Mouse (Mus musculus) hindbrain, embryonic 12.5 days (tissue): ENCODE measurements around the gene Crim1. TPM values are rescaled to one million over a fixed set of nuclear protein-coding genes. Genes with fewer than 3 reads are reported as not detected.

Source experiments
- ATAC-seq: fragments of 200-750 bp; cut with Nextera tagmentation; 2 replicates; pipeline ENCODE4 v1.8.0; 2017; ENCODE audit warnings: moderate TSS enrichment; ENCODE audit not compliant: low FRiP score
- H3K27ac ChIP-seq: fragments of 300-500 bp; sonication (generic); 2 replicates; pipeline ENCODE4 v1.5.1; 2016; ENCODE audit warnings: mild to moderate bottlenecking
- H3K27me3 ChIP-seq: fragments of 300-500 bp; sonication (generic); 2 replicates; pipeline ENCODE4 v1.6.1; 2016; ENCODE audit warnings: mild to moderate bottlenecking
- H3K36me3 ChIP-seq: fragments of 300-500 bp; sonication (generic); 2 replicates; pipeline ENCODE4 v1.6.1; 2016; ENCODE audit warnings: mild to moderate bottlenecking
- H3K4me1 ChIP-seq: fragments of 300-500 bp; sonication (generic); 2 replicates; pipeline ENCODE4 v1.6.1; 2016
- H3K4me2 ChIP-seq: fragments of 300-500 bp; sonication (generic); replicated peaks from 2 replicates; pipeline ENCODE4 v1.6.1; 2016; ENCODE audit warnings: mild to moderate bottlenecking
- H3K4me3 ChIP-seq: fragments of 300-500 bp; sonication (generic); 2 replicates; pipeline ENCODE4 v1.5.1; 2016; ENCODE audit warnings: mild to moderate bottlenecking
- H3K9ac ChIP-seq: fragments of 300-500 bp; sonication (generic); 2 replicates; pipeline ENCODE4 v1.6.1; 2016; ENCODE audit warnings: mild to moderate bottlenecking, moderate library complexity
- H3K9me3 ChIP-seq: fragments of 300-500 bp; sonication (generic); replicated peaks from 2 replicates; pipeline ENCODE4 v1.6.1; 2016; ENCODE audit warnings: mild to moderate bottlenecking
- WGBS: fragments of 180-500 bp; shearing (Covaris S2); methylation state at CpG from one replicate; pipeline ENCODE4 v1.1.7; 2016; 5-methylcytosine and 5-hydroxymethylcytosine counted together
- polyA plus RNA-seq: library from polyadenylated mRNA; unstranded; fragments of >200 nt; fragmentation: Nextera tagmentation; extraction: Ambion mirVana; gene quantifications from 2 replicates; pipeline ENCODE4 v1.2.1, GENCODE M21; 2016

Crim1 gene
- polyA plus RNA-seq, 1 experiment from 2014 or later = 11.0 TPM

- Histone ChIP-seq H3K36me3 (no peaks in the 10 kb centered on the region), H3K9me3 (no peaks in the 10 kb centered on the region), H3K4me2 (no peak overlapping the region), H3K27me3 (no peaks in the 10 kb centered on the region), H3K27ac (no peak overlapping the region), H3K4me3 (no peak overlapping the region), H3K9ac (no peak overlapping the region), H3K4me1 (peaks cover 7% of the 10 kb centered on the region)
- ATAC-seq = no peak
- 76% methylated on average over 8 of the region's 8 CpGs for WGBS
These were observed 56.5 kb downstream of the Crim1 start for GRCm38 (mm10) chr17:78256534-78256933.

GRCm38 (mm10) chr17:78261684-78262083, 61.6 kb downstream of the Crim1 start:
- Histone ChIP-seq H3K4me2 (no peak overlapping the region), H3K36me3 (no peaks in the 10 kb centered on the region), H3K4me3 (no peak overlapping the region), H3K27me3 (no peaks in the 10 kb centered on the region), H3K9ac (no peak overlapping the region), H3K9me3 (no peaks in the 10 kb centered on the region), H3K4me1 (peaks cover 11% of the 10 kb centered on the region), H3K27ac (no peak overlapping the region)
- WGBS = 94% methylated on average over 4 of the region's 4 CpGs
- no peak for ATAC-seq

- no peak overlapping the region for H3K9ac ChIP-seq
- ATAC-seq = peak; percentile 51
- H3K9me3 ChIP-seq = no peaks in the 10 kb centered on the region
- H3K27me3 ChIP-seq = no peaks in the 10 kb centered on the region
- no peaks in the 10 kb centered on the region for H3K36me3 ChIP-seq
- H3K27ac ChIP-seq = no peak overlapping the region
- peaks cover 18% of the 10 kb centered on the region for H3K4me1 ChIP-seq
- WGBS = 42% methylated on average over 11 of the region's 11 CpGs
- no peak overlapping the region for H3K4me2 ChIP-seq
- H3K4me3 ChIP-seq = no peak overlapping the region
These were observed 64.1 kb downstream of the Crim1 start for GRCm38 (mm10) chr17:78264116-78264515.

GRCm38 (mm10) chr17:78265135-78265534, 65.1 kb downstream of the Crim1 start:
- WGBS = 86% methylated on average over 7 of the region's 7 CpGs
- Histone ChIP-seq H3K4me2 (no peak overlapping the region), H3K4me3 (no peak overlapping the region), H3K4me1 (peaks cover 18% of the 10 kb centered on the region), H3K27ac (no peak overlapping the region), H3K27me3 (no peaks in the 10 kb centered on the region), H3K9ac (no peak overlapping the region), H3K36me3 (no peaks in the 10 kb centered on the region), H3K9me3 (no peaks in the 10 kb centered on the region)
- ATAC-seq = no peak

- H3K4me3 ChIP-seq = no peak overlapping the region
- H3K27ac ChIP-seq = no peak overlapping the region
- 85% methylated on average over 2 of the region's 2 CpGs for WGBS
- no peak for ATAC-seq
- H3K9me3 ChIP-seq = no peaks in the 10 kb centered on the region
- H3K27me3 ChIP-seq = no peaks in the 10 kb centered on the region
- H3K36me3 ChIP-seq = no peaks in the 10 kb centered on the region
- no peak overlapping the region for H3K4me2 ChIP-seq
- no peak overlapping the region for H3K9ac ChIP-seq
- peaks cover 18% of the 10 kb centered on the region for H3K4me1 ChIP-seq
These were observed 66.2 kb downstream of the Crim1 start for GRCm38 (mm10) chr17:78266271-78266670.

GRCm38 (mm10) chr17:78268591-78268990, 68.5 kb downstream of the Crim1 start:
- Histone ChIP-seq H3K27me3 (no peaks in the 10 kb centered on the region), H3K4me1 (peaks cover 36% of the 10 kb centered on the region), H3K9ac (no peak overlapping the region), H3K4me2 (no peak overlapping the region), H3K36me3 (no peaks in the 10 kb centered on the region), H3K4me3 (no peak overlapping the region), H3K27ac (no peak overlapping the region), H3K9me3 (no peaks in the 10 kb centered on the region)
- WGBS = 66% methylated on average over 4 of the region's 4 CpGs
- ATAC-seq = no peak

- 95% methylated on average over 8 of the region's 8 CpGs for WGBS
- Histone ChIP-seq H3K27me3 (no peaks in the 10 kb centered on the region), H3K4me1 (peaks cover 34% of the 10 kb centered on the region), H3K4me3 (no peak overlapping the region), H3K9ac (no peak overlapping the region), H3K4me2 (no peak overlapping the region), H3K9me3 (no peaks in the 10 kb centered on the region), H3K27ac (no peak overlapping the region), H3K36me3 (no peaks in the 10 kb centered on the region)
- ATAC-seq = no peak
These were observed 69.3 kb downstream of the Crim1 start for GRCm38 (mm10) chr17:78269311-78269710.

- 80% methylated on average over 6 of the region's 6 CpGs for WGBS
- Histone ChIP-seq H3K27ac (no peak overlapping the region), H3K9ac (no peak overlapping the region), H3K36me3 (no peaks in the 10 kb centered on the region), H3K4me2 (no peak overlapping the region), H3K4me3 (no peak overlapping the region), H3K9me3 (no peaks in the 10 kb centered on the region), H3K4me1 (peaks cover 32% of the 10 kb centered on the region), H3K27me3 (no peaks in the 10 kb centered on the region)
- no peak for ATAC-seq
These were observed 70.0 kb downstream of the Crim1 start for GRCm38 (mm10) chr17:78270019-78270418.

- H3K4me3 ChIP-seq = no peak overlapping the region
- no peak overlapping the region for H3K4me2 ChIP-seq
- WGBS = 86% methylated on average over 8 of the region's 8 CpGs
- H3K27ac ChIP-seq = no peak overlapping the region
- H3K36me3 ChIP-seq = no peaks in the 10 kb centered on the region
- H3K9ac ChIP-seq = no peak overlapping the region
- H3K9me3 ChIP-seq = no peaks in the 10 kb centered on the region
- H3K4me1 ChIP-seq = peaks cover 35% of the 10 kb centered on the region
- ATAC-seq = no peak
- no peaks in the 10 kb centered on the region for H3K27me3 ChIP-seq
These were observed 71.7 kb downstream of the Crim1 start for GRCm38 (mm10) chr17:78271731-78272130.

- H3K4me1 ChIP-seq = peaks cover 35% of the 10 kb centered on the region
- no peak overlapping the region for H3K27ac ChIP-seq
- ATAC-seq = no peak
- WGBS = 80% methylated on average over 8 of the region's 8 CpGs
- no peak overlapping the region for H3K4me2 ChIP-seq
- no peaks in the 10 kb centered on the region for H3K9me3 ChIP-seq
- H3K4me3 ChIP-seq = no peak overlapping the region
- H3K36me3 ChIP-seq = no peaks in the 10 kb centered on the region
- no peaks in the 10 kb centered on the region for H3K27me3 ChIP-seq
- H3K9ac ChIP-seq = no peak overlapping the region
These were observed 72.1 kb downstream of the Crim1 start for GRCm38 (mm10) chr17:78272142-78272541.

GRCm38 (mm10) chr17:78272713-78273483, 72.8 kb downstream of the Crim1 start:
- Histone ChIP-seq H3K36me3 (no peaks in the 10 kb centered on the region), H3K4me3 (no peak overlapping the region), H3K9me3 (no peaks in the 10 kb centered on the region), H3K4me2 (no peak overlapping the region), H3K4me1 (peaks cover 33% of the 10 kb centered on the region), H3K27me3 (no peaks in the 10 kb centered on the region), H3K27ac (no peak overlapping the region), H3K9ac (no peak overlapping the region)
- 57% methylated on average over 8 of the region's 8 CpGs for WGBS
- ATAC-seq = no peak

GRCm38 (mm10) chr17:78273875-78274274, 73.8 kb downstream of the Crim1 start:
- H3K4me1 ChIP-seq = peaks cover 28% of the 10 kb centered on the region
- no peak overlapping the region for H3K4me3 ChIP-seq
- WGBS = 87% methylated on average over 7 of the region's 7 CpGs
- H3K9me3 ChIP-seq = no peaks in the 10 kb centered on the region
- no peak overlapping the region for H3K4me2 ChIP-seq
- H3K36me3 ChIP-seq = no peaks in the 10 kb centered on the region
- no peak overlapping the region for H3K9ac ChIP-seq
- no peak for ATAC-seq
- H3K27me3 ChIP-seq = no peaks in the 10 kb centered on the region
- H3K27ac ChIP-seq = no peak overlapping the region
